Mouse (Mus musculus): ENCODE measurements around the gene Tigd3.

GRCm38 (mm10) chr19:5937836-5938406, 44.0 kb upstream of the Tigd3 start:
- TF ChIP-seq POLR2A (IDR thresholded peaks at IDR 0.05; ENCODE audit: low read depth, low read length) (no peak), CTCF (IDR thresholded peaks at IDR 0.05; ENCODE audit: extremely low read depth, insufficient read depth, insufficient read length, insufficient replicate concordance) (no peak)
